Mouse (Mus musculus): ENCODE measurements around the gene Theg.

DNA sequence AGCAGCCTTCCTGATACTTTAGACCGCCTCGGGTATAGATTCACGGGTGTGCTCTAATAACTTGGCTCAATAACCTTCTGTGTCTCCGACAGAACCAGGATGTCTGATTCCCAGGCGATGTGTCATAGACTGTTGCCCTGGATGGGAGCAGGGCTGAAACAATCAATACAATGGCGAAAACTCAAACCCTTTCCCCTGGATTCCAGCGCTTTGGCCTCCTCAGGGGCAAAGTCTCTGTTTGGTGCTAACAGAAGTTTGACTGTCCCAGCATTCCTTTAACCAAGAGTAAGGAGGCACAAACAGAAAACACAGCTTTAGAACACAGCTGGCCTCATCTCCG lies 8.4 kb upstream of the Theg start:
- TF ChIP-seq POLR2A (IDR thresholded peaks at IDR 0.05; ENCODE audit: extremely low read depth, insufficient read depth, low read length) = no peak
- TF ChIP-seq CTCF (IDR thresholded peaks at IDR 0.05; ENCODE audit: low read depth, low read length) = no peak
